Comparison of ENCODE assay signal across 8 mouse cellular contexts in the genomic region with DNA sequence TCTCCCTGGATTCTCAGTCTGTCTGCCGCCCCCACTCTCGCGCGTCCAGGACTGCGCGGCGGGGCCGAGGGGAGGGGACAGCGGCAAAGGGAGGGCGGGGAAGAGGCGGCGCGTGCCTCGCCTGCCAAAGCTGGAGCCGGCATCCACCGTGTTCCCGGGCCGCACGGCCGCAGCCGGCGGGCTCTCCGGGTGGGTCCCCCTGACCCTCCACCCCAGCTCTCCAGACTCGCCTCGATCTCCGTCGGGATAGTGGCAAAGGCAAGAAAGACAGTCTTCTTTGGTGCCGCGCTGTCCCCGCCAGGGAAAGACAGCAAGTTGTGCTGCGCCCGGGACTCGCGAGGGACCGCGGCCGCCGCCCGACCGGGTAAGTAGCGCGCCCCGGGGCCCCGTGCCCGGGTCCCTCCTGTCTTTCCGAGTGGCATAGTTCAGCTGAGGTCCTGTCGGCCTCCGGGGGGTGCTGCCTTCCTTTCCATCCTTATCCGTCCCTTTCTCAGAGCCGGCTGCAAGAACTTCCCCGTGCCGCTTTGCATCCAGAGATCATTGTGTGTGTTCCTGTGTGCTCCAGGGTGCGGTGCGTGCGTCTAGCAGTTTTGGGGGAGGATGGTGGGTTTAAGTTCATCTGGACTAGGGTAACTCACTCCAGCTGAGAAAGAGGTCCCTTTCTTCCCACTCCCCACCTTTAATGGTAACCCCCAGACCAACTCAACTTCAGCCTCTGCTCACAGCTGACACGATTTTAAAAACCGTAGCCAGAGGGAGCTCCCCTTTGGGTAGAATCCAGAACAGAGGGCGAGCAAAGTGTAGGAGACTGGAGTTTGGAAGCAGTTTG. TPM values are rescaled to one million over a fixed set of nuclear protein-coding genes. Genes with fewer than 3 reads are reported as not detected.
DNase-seq lines count a peak whose midpoint lies in the region; ATAC-seq and TF ChIP-seq lines count a peak whose summit lies in the region.

A gene (plus strand): TSS at position 118 of the 829 bp plus-strand sequence.

- H3K27ac ChIP-seq in bone marrow, adult 2 months (ENCODE audit: control insufficient read depth, insufficient read depth, low read depth, low read length, poor library complexity) = no peak within 1 kb of the TSS
- H3K27ac ChIP-seq in embryonic fibroblast, embryonic 13.5 days (ENCODE audit: insufficient read depth, low read length) = peak within 1 kb of the TSS; percentile 71
- H3K27ac ChIP-seq in heart, embryonic 11.5 days (ENCODE audit: low read depth, low read length) = peak within 1 kb of the TSS; percentile 88
- peak within 1 kb of the TSS; percentile 74; the same call in 1 of the 2 replicates for H3K27ac ChIP-seq in kidney, embryonic 16.5 days (ENCODE audit: low read length)
- H3K27ac ChIP-seq in liver, embryonic 12.5 days = no peak within 1 kb of the TSS

- H3K27me3 ChIP-seq in heart, embryonic 11.5 days (ENCODE audit: control insufficient read depth, insufficient read depth, low read length) = no peaks in the 10 kb centered on the region
- 0 out of 2 replicates have a peak, but pooled peaks cover 3% of the 10 kb centered on the region for H3K27me3 ChIP-seq in kidney, embryonic 16.5 days (ENCODE audit: insufficient read depth, low read length)
- H3K27me3 ChIP-seq in liver, embryonic 12.5 days (replicated peaks) = peaks cover 46% of the 10 kb centered on the region

- H3K4me2 ChIP-seq in heart, embryonic 11.5 days = peak within 1 kb of the TSS; percentile 88
- peak within 1 kb of the TSS; percentile 89 for H3K4me2 ChIP-seq in kidney, embryonic 16.5 days (replicated peaks; ENCODE audit: low read depth, low read length)
- H3K4me2 ChIP-seq in liver, embryonic 12.5 days = peak within 1 kb of the TSS; percentile 76

- peak; percentile 82 for ATAC-seq in heart, embryonic 11.5 days (replicated peaks; ENCODE audit: insufficient number of reproducible peaks, low FRiP score, low TSS enrichment)
- peak; percentile 94 for ATAC-seq in kidney, embryonic 16.5 days (ENCODE audit: low FRiP score, low TSS enrichment)
- 0 out of 2 replicates have a peak, but pooled peaks have one; percentile 44 for ATAC-seq in liver, embryonic 12.5 days

- DNase-seq in CD4-positive helper T cell, adult 2 months (ENCODE audit: low read depth, low spot score) = peak; percentile 41
- DNase-seq in neural tube, embryonic 10.5 days (ENCODE audit: extremely low spot score, low spot score) = peak; percentile 79
- DNase-seq in thymus, postnatal 36 days = peak; percentile 41 to 46

- WGBS in bone marrow, adult 2 months = under 1% methylated on average over 58 of the region's 58 CpGs
- under 1% methylated on average over 56 of the region's 58 CpGs for WGBS in heart, embryonic 11.5 days (ENCODE audit: insufficient replicate concordance)
- WGBS in kidney, embryonic 16.5 days = under 1% methylated on average over 55 of the region's 58 CpGs
- WGBS in liver, embryonic 12.5 days (ENCODE audit: insufficient replicate concordance) = under 1% methylated on average over 58 of the region's 58 CpGs

- H3K36me3 ChIP-seq in heart, embryonic 11.5 days (ENCODE audit: control insufficient read depth, insufficient read depth, low read length) = no peaks in the 10 kb centered on the region
- 0 out of 2 replicates have a peak, but pooled peaks cover 3% of the 10 kb centered on the region for H3K36me3 ChIP-seq in kidney, embryonic 16.5 days (ENCODE audit: insufficient read depth, low read length)
- H3K36me3 ChIP-seq in liver, embryonic 12.5 days = no peaks in the 10 kb centered on the region

- H3K9me3 ChIP-seq in heart, embryonic 11.5 days (replicated peaks; ENCODE audit: control insufficient read depth, low read length) = no peaks in the 10 kb centered on the region
- H3K9me3 ChIP-seq in kidney, embryonic 16.5 days (ENCODE audit: low read length) = no peaks in the 10 kb centered on the region
- no peaks in the 10 kb centered on the region for H3K9me3 ChIP-seq in liver, embryonic 12.5 days (replicated peaks)

- peak within 1 kb of the TSS; percentile 37 for H3K4me3 ChIP-seq in bone marrow, adult 2 months (replicated peaks; ENCODE audit: control insufficient read depth, low read depth, low read length)
- peak within 1 kb of the TSS; percentile 73 for H3K4me3 ChIP-seq in embryonic fibroblast, embryonic 13.5 days (ENCODE audit: insufficient read depth, low read length)
- peak within 1 kb of the TSS; percentile 69 for H3K4me3 ChIP-seq in heart, embryonic 11.5 days (ENCODE audit: low read depth, low read length)
- H3K4me3 ChIP-seq in kidney, embryonic 16.5 days (ENCODE audit: low read length) = peak within 1 kb of the TSS; percentile 80
- H3K4me3 ChIP-seq in liver, embryonic 12.5 days = peak within 1 kb of the TSS; percentile 58

- no peak for TF ChIP-seq POLR2A in bone marrow, adult 2 months (IDR thresholded peaks at IDR 0.05; ENCODE audit: borderline replicate concordance, control insufficient read depth, low read depth, low read length)
- peak; percentile 76 for TF ChIP-seq POLR2A in embryonic fibroblast, embryonic 13.5 days (IDR thresholded peaks at IDR 0.05; ENCODE audit: low read depth, low read length)

- peak within 1 kb of the TSS; percentile 88 for H3K9ac ChIP-seq in heart, embryonic 11.5 days (ENCODE audit: low read depth, low read length)
- H3K9ac ChIP-seq in kidney, embryonic 16.5 days (replicated peaks; ENCODE audit: low read length) = peak within 1 kb of the TSS; percentile 80
- H3K9ac ChIP-seq in liver, embryonic 12.5 days = peak within 1 kb of the TSS; percentile 48; the same call in 1 of the 2 replicates

- no peaks in the 10 kb centered on the region for H3K4me1 ChIP-seq in bone marrow, adult 2 months (ENCODE audit: control insufficient read depth, insufficient read depth, low read length)
- H3K4me1 ChIP-seq in embryonic fibroblast, embryonic 13.5 days (ENCODE audit: control insufficient read depth, insufficient read depth, low read length) = peaks cover 8% of the 10 kb centered on the region
- peaks cover 35% of the 10 kb centered on the region for H3K4me1 ChIP-seq in heart, embryonic 11.5 days (ENCODE audit: control insufficient read depth, insufficient read depth, low read length)
- peaks cover 11% of the 10 kb centered on the region; the same call in 1 of the 2 replicates for H3K4me1 ChIP-seq in kidney, embryonic 16.5 days (ENCODE audit: insufficient read depth, low read length)
- H3K4me1 ChIP-seq in liver, embryonic 12.5 days = peaks cover 3% of the 10 kb centered on the region

- no peak for TF ChIP-seq CTCF in bone marrow, adult 2 months (IDR thresholded peaks at IDR 0.05; ENCODE audit: control insufficient read depth, insufficient read depth, low read length)
- no peak for TF ChIP-seq CTCF in embryonic fibroblast, embryonic 13.5 days (IDR thresholded peaks at IDR 0.05; ENCODE audit: borderline replicate concordance, insufficient read depth, low read length)

RNA-seq across cellular contexts. Expression of the gene that starts here (rescaled TPM):
- 5.7 and 13.7 TPM in 2 replicates for polyA plus RNA-seq in bone marrow, adult 2 months (2011; ENCODE audit: insufficient read depth, insufficient read length, low replicate concordance, missing spikeins)
- polyA plus RNA-seq in embryonic fibroblast, embryonic 13.5 days (2011; ENCODE audit: insufficient read length, low read depth, missing spikeins) = 223 and 225 TPM in 2 replicates
- polyA plus RNA-seq in heart, embryonic 11.5 days (2014; fragmentation: Nextera tagmentation; extraction: Ambion mirVana) = 64.5 and 85.7 TPM in 2 replicates
- 130 and 139 TPM in 2 replicates for polyA plus RNA-seq in kidney, embryonic 16.5 days (2015; fragmentation: Nextera tagmentation; extraction: Ambion mirVana)
- 6.3 and 6.9 TPM in 2 replicates for polyA plus RNA-seq in liver, embryonic 12.5 days (2016; fragmentation: Nextera tagmentation; extraction: Ambion mirVana)

Comparison
In these comparisons a context has a peak if more than half of its experiments do, and no peak if none do; other contexts are left out.
1. H3K27ac ChIP-seq: peak in embryonic fibroblast, embryonic 13.5 days (single experiment), heart, embryonic 11.5 days (single experiment) and kidney, embryonic 16.5 days (single experiment); none in bone marrow, adult 2 months (single experiment) and liver, embryonic 12.5 days (single experiment).
2. ATAC-seq: peak in every context shown above with its lines; median percentile 94 in kidney, embryonic 16.5 days; 82 in heart, embryonic 11.5 days; 44 in liver, embryonic 12.5 days.
3. Peak in every context shown above with its lines, with median percentiles within 50 percentile points of each other: DNase-seq, H3K4me3 ChIP-seq, H3K4me2 ChIP-seq and H3K9ac ChIP-seq.